In genomic region chr6:125049678-125050077, GRCm38 (mm10) we compare ENCODE assay signal across 10 mouse cellular contexts. TPM values are rescaled to one million over a fixed set of nuclear protein-coding genes. Genes with fewer than 3 reads are reported as not detected.
DNase-seq lines count a peak whose midpoint lies in the region; ATAC-seq and TF ChIP-seq lines count a peak whose summit lies in the region.
"Had no signal": no experiment of that assay in that cellular context is flagged by ENCODE, and none has a peak within 500 bp of the region (broad histone marks: within the 10 kb centered on the region; RNA-seq: fewer than 3 reads in every experiment).

Gene Acrbp (plus strand): TSS chr6:125049689.

- WGBS in heart, embryonic 13.5 days, result 36% methylated on average over 20 of the region's 20 CpGs
- WGBS in intestine, embryonic 16.5 days, result 33% methylated on average over 20 of the region's 20 CpGs
- WGBS in stomach, postnatal 0 days, result 38% methylated on average over 20 of the region's 20 CpGs

- no peak for TF ChIP-seq CTCF in stomach, postnatal 0 days (IDR thresholded peaks at IDR 0.05; ENCODE audit: low read depth)

- H3K4me1 ChIP-seq in heart, embryonic 13.5 days, result no peaks in the 10 kb centered on the region
- no peaks in the 10 kb centered on the region for H3K4me1 ChIP-seq in intestine, embryonic 16.5 days (ENCODE audit: control insufficient read depth, insufficient read depth, low read length)
- no peaks in the 10 kb centered on the region for H3K4me1 ChIP-seq in stomach, postnatal 0 days (replicated peaks; ENCODE audit: control insufficient read depth, insufficient read depth)

- no peak for DNase-seq in heart, adult 8-10 months (ENCODE audit: low spot score)
- peak; percentile 35 for DNase-seq in thymus, postnatal 0 days (ENCODE audit: low spot score)
- DNase-seq in thymus, adult 18-20 months, result no peak
- peak; percentile 61 for DNase-seq in stomach, postnatal 0 days (ENCODE audit: low spot score)
- DNase-seq in urinary bladder, postnatal 25 days (ENCODE audit: low spot score), result no peak
- no peak for DNase-seq in adrenal gland, postnatal 4 days (ENCODE audit: low spot score in 2 of 2)
- DNase-seq: cerebellum, adult 11-12 months; kidney, adult 8-10 months had no signal

- no peak for ATAC-seq in heart, embryonic 13.5 days (ENCODE audit: extremely low read depth, insufficient number of reproducible peaks, low FRiP score, low TSS enrichment)
- ATAC-seq in intestine, embryonic 16.5 days, result peak; percentile 51
- ATAC-seq in stomach, postnatal 0 days (ENCODE audit: low FRiP score, low TSS enrichment), result no peak

- H3K9me3 ChIP-seq in heart, embryonic 13.5 days, result no peaks in the 10 kb centered on the region
- no peaks in the 10 kb centered on the region for H3K9me3 ChIP-seq in intestine, embryonic 16.5 days (ENCODE audit: control insufficient read depth, low read length)
- H3K9me3 ChIP-seq in stomach, postnatal 0 days (ENCODE audit: control insufficient read depth, low read length), result no peaks in the 10 kb centered on the region

- peak within 1 kb of the TSS; percentile 16; the same call in 1 of the 2 replicates for H3K9ac ChIP-seq in heart, embryonic 13.5 days
- H3K9ac ChIP-seq in intestine, embryonic 16.5 days (ENCODE audit: low read depth, low read length), result no peak within 1 kb of the TSS
- no peak within 1 kb of the TSS for H3K9ac ChIP-seq in stomach, postnatal 0 days (ENCODE audit: low read length)

- H3K36me3 ChIP-seq in heart, embryonic 13.5 days, result peaks cover 97% of the 10 kb centered on the region
- peaks cover 15% of the 10 kb centered on the region; the same call in 1 of the 2 replicates for H3K36me3 ChIP-seq in intestine, embryonic 16.5 days (ENCODE audit: control insufficient read depth, insufficient read depth, low read length)
- peaks cover 32% of the 10 kb centered on the region for H3K36me3 ChIP-seq in stomach, postnatal 0 days (ENCODE audit: control insufficient read depth, insufficient read depth, low read length)

- no peak within 1 kb of the TSS for H3K4me3 ChIP-seq in heart, embryonic 13.5 days
- H3K4me3 ChIP-seq in intestine, embryonic 16.5 days (ENCODE audit: low read length), result no peak within 1 kb of the TSS
- H3K4me3 ChIP-seq in stomach, postnatal 0 days (ENCODE audit: low read depth, low read length), result no peak within 1 kb of the TSS

- H3K27ac ChIP-seq in heart, embryonic 13.5 days (replicated peaks), result no peak within 1 kb of the TSS
- H3K27ac ChIP-seq in intestine, embryonic 16.5 days (ENCODE audit: low read length), result no peak within 1 kb of the TSS
- no peak within 1 kb of the TSS for H3K27ac ChIP-seq in stomach, postnatal 0 days (replicated peaks)

- H3K27me3 ChIP-seq in heart, embryonic 13.5 days (replicated peaks), result no peaks in the 10 kb centered on the region
- no peaks in the 10 kb centered on the region for H3K27me3 ChIP-seq in intestine, embryonic 16.5 days (replicated peaks; ENCODE audit: control insufficient read depth, insufficient read depth, low read length)
- H3K27me3 ChIP-seq in stomach, postnatal 0 days (ENCODE audit: control insufficient read depth, insufficient read depth, low read length), result no peaks in the 10 kb centered on the region

- H3K4me2 ChIP-seq in heart, embryonic 13.5 days, result no peak within 1 kb of the TSS
- H3K4me2 ChIP-seq in intestine, embryonic 16.5 days (ENCODE audit: low read depth, low read length), result no peak within 1 kb of the TSS
- H3K4me2 ChIP-seq in stomach, postnatal 0 days (replicated peaks; ENCODE audit: low read depth), result no peak within 1 kb of the TSS

- TF ChIP-seq EP300 in stomach, postnatal 0 days (optimal IDR thresholded peaks at IDR 0.05), result no peak

RNA-seq across cellular contexts. Expression of gene Acrbp, which starts in this region (rescaled TPM):
- polyA plus RNA-seq in heart, embryonic 13.5 days (2015; fragmentation: Nextera tagmentation; extraction: Ambion mirVana), result 5.4 and 6.6 TPM in 2 replicates
- total RNA-seq in heart, adult 8-10 months (2022), result 1 to 10 TPM; 1.5 to 2.6 (median 2.2) TPM
- polyA plus RNA-seq in thymus, postnatal 0 days (2015; fragmentation: Nextera tagmentation; extraction: Ambion mirVana), result 9.2 and 10.2 TPM in 2 replicates
- polyA plus RNA-seq in intestine, embryonic 16.5 days (2015; fragmentation: Nextera tagmentation; extraction: Ambion mirVana), result 9.8 and 10.6 TPM in 2 replicates
- 2.5 and 2.6 TPM in 2 replicates for polyA plus RNA-seq in stomach, postnatal 0 days (2015; fragmentation: Nextera tagmentation; extraction: Ambion mirVana)
- total RNA-seq in adrenal gland, postnatal 4 days (2021), result 1 to 10 TPM; 7.3 to 8.0 TPM

Comparison
In these comparisons a context has a peak if more than half of its experiments do, and no peak if none do; other contexts are left out.
1. DNase-seq: peak in thymus, postnatal 0 days (single experiment) and stomach, postnatal 0 days (single experiment); none in heart, adult 8-10 months (single experiment), thymus, adult 18-20 months (0 of 2), urinary bladder, postnatal 25 days (single experiment) and adrenal gland, postnatal 4 days (0 of 2).